Mouse (Mus musculus) adrenal gland, adult 2 months (tissue): ENCODE measurements around the gene R3hdm1. TPM values are rescaled to one million over a fixed set of nuclear protein-coding genes. Genes with fewer than 3 reads are reported as not detected.
"Not testable (repeated sequence)": the region's sequence is repeated elsewhere in the genome, so short reads cannot be mapped to it uniquely, and the experiment has no call there.

Experiments
- DNase-seq: peaks from one replicate; pipeline ENCODE4 v3.0.0; 2021
- polyA plus RNA-seq: library from polyadenylated mRNA; depleted of rRNA; stranded (reverse); fragments of >200 nt; gene quantifications from 2 replicates; pipeline ENCODE4 v1.2.3, GENCODE M21; 2012
- total RNA-seq, 2 experiments: library from RNA; stranded (reverse); gene quantifications; 2 replicates each; pipeline ENCODE4 v1.2.3; 2021

Gene R3hdm1
- total and polyA plus RNA-seq, 3 experiments: 61.0 to 77.6 (median 70.2) TPM

- not testable (repeated sequence) for DNase-seq
Measured at GRCm38 (mm10) chr1:128136222-128136621, 33.1 kb downstream of the R3hdm1 start.

- no peak for DNase-seq
Measured at GRCm38 (mm10) chr1:128141039-128141438, 37.9 kb downstream of the R3hdm1 start.

- no peak for DNase-seq
Measured at GRCm38 (mm10) chr1:128141737-128142136, 38.6 kb downstream of the R3hdm1 start.

GRCm38 (mm10) chr1:128166956-128167355, 63.9 kb downstream of the R3hdm1 start:
- no peak for DNase-seq

GRCm38 (mm10) chr1:128170104-128170503, 67.0 kb downstream of the R3hdm1 start:
- no peak for DNase-seq

- no peak for DNase-seq
Measured at GRCm38 (mm10) chr1:128191426-128191825, 88.3 kb downstream of the R3hdm1 start.

GRCm38 (mm10) chr1:128192369-128192768, 89.3 kb downstream of the R3hdm1 start:
- DNase-seq: no peak

- DNase-seq: no peak
Measured at GRCm38 (mm10) chr1:128194011-128194410, 90.9 kb downstream of the R3hdm1 start.

- no peak for DNase-seq
Measured at GRCm38 (mm10) chr1:128197353-128197752, 94.3 kb downstream of the R3hdm1 start.

- DNase-seq: no peak
Measured at GRCm38 (mm10) chr1:128213261-128213660, 110.2 kb downstream of the R3hdm1 start.

GRCm38 (mm10) chr1:128221886-128222285, 118.8 kb downstream of the R3hdm1 start:
- no peak for DNase-seq

GRCm38 (mm10) chr1:128223304-128223703, 120.2 kb downstream of the R3hdm1 start:
- no peak for DNase-seq

- DNase-seq: no peak
Measured at GRCm38 (mm10) chr1:128235181-128235580, 132.1 kb downstream of the R3hdm1 start.

- no peak for DNase-seq
Measured at GRCm38 (mm10) chr1:128243627-128243995, 140.5 kb downstream of the R3hdm1 start, which contains the start of gene Ubxn4. TSS of gene Ubxn4 (plus strand) at chr1:128243964.

GRCm38 (mm10) chr1:128243996-128244726, 141.1 kb downstream of the R3hdm1 start:
- peak; percentile 97 for DNase-seq

GRCm38 (mm10) chr1:128244727-128245355, 141.7 kb downstream of the R3hdm1 start:
- DNase-seq: peak; percentile 58

GRCm38 (mm10) chr1:128267061-128267460, 164.0 kb downstream of the R3hdm1 start:
- DNase-seq: not testable (repeated sequence)

GRCm38 (mm10) chr1:128270731-128271130, 167.6 kb downstream of the R3hdm1 start:
- DNase-seq: no peak

GRCm38 (mm10) chr1:128275908-128276307, 172.8 kb downstream of the R3hdm1 start:
- no peak for DNase-seq

GRCm38 (mm10) chr1:128278563-128278962, 175.5 kb downstream of the R3hdm1 start:
- no peak for DNase-seq

GRCm38 (mm10) chr1:128281753-128282152, 178.7 kb downstream of the R3hdm1 start:
- no peak for DNase-seq

GRCm38 (mm10) chr1:128282924-128283323, 179.8 kb downstream of the R3hdm1 start:
- DNase-seq: no peak

- no peak for DNase-seq
Measured at GRCm38 (mm10) chr1:128284157-128284690, 181.1 kb downstream of the R3hdm1 start.
